Mouse (Mus musculus) CH12.LX (cell line): ENCODE measurements around the gene Ntmt1. TPM values are rescaled to one million over a fixed set of nuclear protein-coding genes. Genes with fewer than 3 reads are reported as not detected.

ENCODE experiments used
- DNase-seq: peaks from one replicate; pipeline ENCODE4 v3.0.0-alpha.2; 2013; ENCODE audit errors: extremely low read depth
- H3K27ac ChIP-seq: 2 replicates; pipeline ENCODE4 v1.5.1; 2012; ENCODE audit warnings: low read depth, mild to moderate bottlenecking, control low read depth, moderate library complexity; ENCODE audit not compliant: insufficient read depth
- H3K27me3 ChIP-seq: replicated peaks from 2 replicates; pipeline ENCODE3; 2012; ENCODE audit warnings: inconsistent platforms
- H3K36me3 ChIP-seq, 2 experiments: replicated peaks in 1 of 2; 2 replicates each; pipeline versions ENCODE3 to v1.6.1; 2012; ENCODE audit warnings: inconsistent platforms in 1 of 2, low read length in 1 of 2, mild to moderate bottlenecking in 1 of 2, mixed read lengths in 1 of 2, moderate library complexity in 1 of 2; ENCODE audit not compliant: control insufficient read depth in 1 of 2, insufficient read depth in 1 of 2
- H3K4me1 ChIP-seq, 2 experiments: 2 replicates each; pipeline ENCODE4 v1.6.1; 2012; ENCODE audit warnings: inconsistent platforms in 1 of 2, moderate library complexity in 1 of 2; ENCODE audit not compliant: insufficient read depth in 2 of 2, control insufficient read depth in 1 of 2
- H3K4me2 ChIP-seq: 2 replicates; pipeline ENCODE4 v1.6.1; 2012; ENCODE audit warnings: low read depth, mild to moderate bottlenecking, control low read depth; ENCODE audit not compliant: poor library complexity, insufficient read depth, severe bottlenecking
- H3K4me3 ChIP-seq, 3 experiments: fragments of 150-350 bp in 1 of 3; sonication (generic) in 1 of 3; replicated peaks in 1 of 3; 2 replicates each; pipeline versions ENCODE3 to v1.5.1; 2011 to 2012; ENCODE audit warnings: low read depth in 2 of 3, low read length in 2 of 3, mild to moderate bottlenecking in 2 of 3, moderate library complexity in 2 of 3, control low read depth in 1 of 3, improper control_type of control experiment in 1 of 3, inconsistent platforms in 1 of 3, mixed read lengths in 1 of 3; ENCODE audit not compliant: poor library complexity in 1 of 3
- H3K79me2 ChIP-seq: replicated peaks from 2 replicates; pipeline ENCODE4 v1.6.1; 2012; ENCODE audit warnings: mild to moderate bottlenecking, moderate library complexity; ENCODE audit not compliant: control insufficient read depth, poor library complexity, insufficient read depth, severe bottlenecking; ENCODE audit errors: extremely low read depth
- H3K9ac ChIP-seq: 2 replicates; pipeline ENCODE4 v1.6.1; 2012; ENCODE audit warnings: low read depth, mild to moderate bottlenecking, control low read depth, moderate library complexity; ENCODE audit not compliant: insufficient read depth
- H3K9me3 ChIP-seq: replicated peaks from 2 replicates; pipeline ENCODE3; 2012; ENCODE audit warnings: low read length, inconsistent platforms, mixed read lengths
- CTCF ChIP-seq, 2 experiments: IDR thresholded peaks in 1 of 2; conservative IDR thresholded peaks in 1 of 2; 2 replicates each; pipeline ENCODE4 v1.5.1; 2011 to 2012; ENCODE audit warnings: low read depth in 2 of 2, low read length in 2 of 2, improper control_type of control experiment in 1 of 2, inconsistent platforms in 1 of 2, mild to moderate bottlenecking in 1 of 2, moderate library complexity in 1 of 2
- E2F4 ChIP-seq: IDR thresholded peaks from 2 replicates; pipeline ENCODE4 v1.6.1; 2011; ENCODE audit warnings: low read depth, low read length, improper control_type of control experiment; ENCODE audit not compliant: insufficient replicate concordance
- ELF1 ChIP-seq: IDR thresholded peaks from 2 replicates; pipeline ENCODE4 v1.6.1; 2014; ENCODE audit warnings: low read depth, mild to moderate bottlenecking, inconsistent platforms, low read length, improper control_type of control experiment
- EP300 ChIP-seq: IDR thresholded peaks from 2 replicates; pipeline ENCODE4 v1.6.1; 2011; ENCODE audit warnings: low read length, improper control_type of control experiment
- ETS1 ChIP-seq: conservative IDR thresholded peaks from 2 replicates; pipeline ENCODE4 v1.6.1; 2012; ENCODE audit warnings: low read depth, mild to moderate bottlenecking, inconsistent platforms, low read length, improper control_type of control experiment, moderate library complexity
- GABPA ChIP-seq: IDR thresholded peaks from 2 replicates; pipeline ENCODE4 v1.6.1; 2012; ENCODE audit warnings: low read depth, low read length, improper control_type of control experiment, inconsistent platforms; ENCODE audit not compliant: insufficient replicate concordance
- HCFC1 ChIP-seq: IDR thresholded peaks from 2 replicates; pipeline ENCODE4 v1.6.1; 2012; ENCODE audit warnings: low read depth, mild to moderate bottlenecking, inconsistent platforms, low read length, improper control_type of control experiment
- JUND ChIP-seq: conservative IDR thresholded peaks from 2 replicates; pipeline ENCODE4 v1.6.1; 2011; ENCODE audit warnings: low read depth, low read length, improper control_type of control experiment
- KAT2A ChIP-seq: IDR thresholded peaks from 2 replicates; pipeline ENCODE4 v1.6.1; 2012; ENCODE audit warnings: low read length, improper control_type of control experiment, inconsistent platforms; ENCODE audit not compliant: insufficient replicate concordance
- MAX ChIP-seq: IDR thresholded peaks from 2 replicates; pipeline ENCODE4 v1.6.1; 2011; ENCODE audit warnings: low read length, improper control_type of control experiment
- MEF2A ChIP-seq: IDR thresholded peaks from 2 replicates; pipeline ENCODE4 v1.6.1; 2014; ENCODE audit warnings: low read depth, mild to moderate bottlenecking, inconsistent platforms, low read length, improper control_type of control experiment, borderline replicate concordance
- MXI1 ChIP-seq: IDR thresholded peaks from 2 replicates; pipeline ENCODE4 v1.6.1; 2011; ENCODE audit warnings: mild to moderate bottlenecking, low read depth, low read length, improper control_type of control experiment
- MYC ChIP-seq: IDR thresholded peaks from 2 replicates; pipeline ENCODE4 v1.6.1; 2011; ENCODE audit warnings: low read depth, mild to moderate bottlenecking, improper control_type of control experiment, low read length
- PAX5 ChIP-seq: IDR thresholded peaks from 2 replicates; pipeline ENCODE4 v1.6.1; 2012; ENCODE audit warnings: low read length, inconsistent platforms, mixed read lengths
- POLR2AphosphoS2 ChIP-seq: IDR thresholded peaks from 2 replicates; pipeline ENCODE4 v1.6.1; 2011; ENCODE audit warnings: low read depth, low read length, improper control_type of control experiment
- RAD21 ChIP-seq: IDR thresholded peaks from 2 replicates; pipeline ENCODE4 v1.6.1; 2011; ENCODE audit warnings: low read depth, mild to moderate bottlenecking, low read length, improper control_type of control experiment, moderate library complexity
- RCOR1 ChIP-seq: conservative IDR thresholded peaks from 2 replicates; pipeline ENCODE4 v1.6.1; 2012; ENCODE audit warnings: low read depth, mild to moderate bottlenecking, inconsistent platforms, low read length, improper control_type of control experiment
- TBP ChIP-seq: conservative IDR thresholded peaks from 2 replicates; pipeline ENCODE4 v1.6.1; 2011; ENCODE audit warnings: low read depth, low read length, improper control_type of control experiment
- TCF12 ChIP-seq: IDR thresholded peaks from 2 replicates; pipeline ENCODE4 v1.6.1; 2014; ENCODE audit warnings: low read depth, mild to moderate bottlenecking, inconsistent platforms, low read length, improper control_type of control experiment
- USF1 ChIP-seq: IDR thresholded peaks from 2 replicates; pipeline ENCODE4 v1.6.1; 2014; ENCODE audit warnings: low read depth, mild to moderate bottlenecking, inconsistent platforms, low read length, improper control_type of control experiment
- USF2 ChIP-seq: conservative IDR thresholded peaks from 2 replicates; pipeline ENCODE4 v1.6.1; 2011; ENCODE audit warnings: low read depth, low read length, improper control_type of control experiment
- ZC3H11A ChIP-seq: IDR thresholded peaks from 2 replicates; pipeline ENCODE4 v1.6.1; 2012; ENCODE audit warnings: low read depth, mild to moderate bottlenecking, inconsistent platforms, low read length, improper control_type of control experiment
- ZKSCAN1 ChIP-seq: IDR thresholded peaks from 2 replicates; pipeline ENCODE4 v1.6.1; 2012; ENCODE audit warnings: low read depth, inconsistent platforms, low read length, improper control_type of control experiment, borderline replicate concordance
- dilution Hi-C: fragments of 300-500 bp; cut with MboI; formaldehyde crosslinking; loops from 2 replicates; pipeline ENCODE4 v1.14.3; 2020; ENCODE audit warnings: low sequenced_read_pairs; ENCODE audit not compliant: extremely low pct_unique_long_range_greater_than_20kb, extremely low pct_ligation_motif_present
- in situ Hi-C: fragments of 300-500 bp; cut with MboI; formaldehyde crosslinking; loops from 3 replicates; pipeline ENCODE4 v1.14.3; 2019; ENCODE audit warnings: low sequenced_read_pairs, low pct_ligation_motif_present, low pct_unique_long_range_greater_than_20kb, mixed read lengths
- polyA plus RNA-seq: library from polyadenylated mRNA; unstranded; fragments of >175 nt; gene quantifications from 2 replicates; pipeline ENCODE4 v1.2.1, GENCODE M21; 2012; ENCODE audit warnings: low read depth; ENCODE audit not compliant: insufficient read length
- total RNA-seq, 2 experiments: library from RNA; depleted of rRNA; stranded (reverse); fragments of 300-350 nt in 1 of 2; fragments of >200 nt in 1 of 2; gene quantifications; 2 replicates each; pipeline ENCODE4 v1.2.3; 2012 to 2014

The Ntmt1 gene
- total and polyA plus RNA-seq, 3 experiments, result 43.3 to 66.1 (median 50.4) TPM

DNA sequence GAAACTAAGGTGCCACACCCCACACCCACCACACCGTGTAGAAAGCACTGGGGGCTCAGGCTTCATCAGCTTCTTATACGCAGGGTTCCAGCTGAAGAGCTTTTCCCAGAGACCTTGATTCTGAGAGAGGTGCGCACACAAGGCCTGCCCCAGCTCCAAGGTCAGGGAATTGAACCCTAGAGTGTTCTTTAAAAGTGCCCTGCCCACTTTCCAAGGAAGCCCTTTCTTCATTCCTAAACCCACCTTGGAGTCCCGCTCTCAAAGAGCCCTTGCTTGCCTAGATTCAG is 48.6 kb upstream of the Ntmt1 start:
- H3K27me3 ChIP-seq, result peaks cover 10% of the 10 kb centered on the region
- no peak for DNase-seq
- dilution Hi-C loops, result no loop called here
- no peak overlapping the region for H3K4me3 ChIP-seq
- peaks cover 0 to 15% of the 10 kb centered on the region in 2 experiments; a peak in 2 of 4 replicates for H3K4me1 ChIP-seq
- no peak for TF ChIP-seq USF2
- no peak for TF ChIP-seq E2F4
- no peak for TF ChIP-seq ELF1
- TF ChIP-seq RAD21, result no peak
- no peak for TF ChIP-seq ZKSCAN1
- no peak for TF ChIP-seq GABPA
- no peak for TF ChIP-seq CTCF (conservative IDR thresholded peaks at IDR 0.05 in 1 of 2, IDR thresholded peaks at IDR 0.05 in 1 of 2; ENCODE audit: low read depth in 2 of 2, low read length in 2 of 2)
- no peak for TF ChIP-seq EP300
- no peak for TF ChIP-seq MAX
- TF ChIP-seq PAX5, result no peak
- no peak for TF ChIP-seq TCF12
- no peak overlapping the region for H3K9ac ChIP-seq
- H3K79me2 ChIP-seq, result no peaks in the 10 kb centered on the region
- in situ Hi-C loops, result no loop called here
- H3K36me3 ChIP-seq, result no peaks in the 10 kb centered on the region
- H3K4me2 ChIP-seq, result no peak overlapping the region
- peaks cover 22% of the 10 kb centered on the region for H3K9me3 ChIP-seq
- H3K27ac ChIP-seq, result no peak overlapping the region

GRCm38 (mm10) chr2:30759442-30759841 is 48.2 kb upstream of the Ntmt1 start:
- peaks cover 23% of the 10 kb centered on the region for H3K9me3 ChIP-seq
- in situ Hi-C loops, result no loop called here
- H3K36me3 ChIP-seq, result no peaks in the 10 kb centered on the region
- dilution Hi-C loops, result no loop called here
- peaks cover 0 to 15% of the 10 kb centered on the region in 2 experiments; a peak in 2 of 4 replicates for H3K4me1 ChIP-seq
- H3K27ac ChIP-seq, result no peak overlapping the region
- no peak overlapping the region for H3K4me2 ChIP-seq
- H3K79me2 ChIP-seq, result no peaks in the 10 kb centered on the region
- TF ChIP-seq MXI1 (no peak), RCOR1 (no peak)
- peaks cover 10% of the 10 kb centered on the region for H3K27me3 ChIP-seq
- DNase-seq, result no peak
- no peak overlapping the region for H3K9ac ChIP-seq
- no peak overlapping the region for H3K4me3 ChIP-seq

- H3K4me3 ChIP-seq, result no peak overlapping the region
- dilution Hi-C loops (no loop called here), in situ Hi-C loops (no loop called here)
- no peak overlapping the region for H3K4me2 ChIP-seq
- H3K27me3 ChIP-seq, result peaks cover 10% of the 10 kb centered on the region
- H3K9me3 ChIP-seq, result peaks cover 29% of the 10 kb centered on the region
- H3K9ac ChIP-seq, result no peak overlapping the region
- H3K36me3 ChIP-seq, result no peaks in the 10 kb centered on the region
- H3K79me2 ChIP-seq, result no peaks in the 10 kb centered on the region
- TF ChIP-seq USF2 (no peak), HCFC1 (no peak), ZKSCAN1 (no peak), ETS1 (no peak), POLR2AphosphoS2 (no peak), EP300 (no peak), GABPA (no peak), RCOR1 (no peak), TBP (no peak), ELF1 (no peak), MYC (no peak), USF1 (no peak), MEF2A (no peak), ZC3H11A (no peak), KAT2A (no peak), JUND (no peak)
- no peak overlapping the region for H3K27ac ChIP-seq
- peaks cover 0 to 11% of the 10 kb centered on the region in 2 experiments; a peak in 1 of 4 replicates for H3K4me1 ChIP-seq
- DNase-seq, result no peak
These were observed 47.6 kb upstream of the Ntmt1 start for GRCm38 (mm10) chr2:30759858-30760547.
